Mouse (Mus musculus): ENCODE measurements around the gene Olfr1408. TPM values are rescaled to one million over a fixed set of nuclear protein-coding genes. Genes with fewer than 3 reads are reported as not detected.

The Olfr1408 gene
- polyA plus RNA-seq (2014; fragmentation: Illumina TruSeq; extraction: RNeasy Lipid Tissue Mini Kit (QIAGEN cat#74804); ENCODE audit: low read depth, low replicate concordance): not detected

GRCm38 (mm10) chr1:173137274-173137673 lies at the start of gene Olfr1408:
TSS of gene Olfr1408 (minus strand) at chr1:173137374.

Other genes starting within 250 kb of the Olfr1408 start
- gene Apcs, start 242.3 kb downstream of the Olfr1408 start, polyA plus RNA-seq (2014; fragmentation: Illumina TruSeq; extraction: RNeasy Lipid Tissue Mini Kit (QIAGEN cat#74804); ENCODE audit: low read depth, low replicate concordance): not detected
- not detected for gene Olfr16, start 187.0 kb downstream of the Olfr1408 start, polyA plus RNA-seq (2014; fragmentation: Illumina TruSeq; extraction: RNeasy Lipid Tissue Mini Kit (QIAGEN cat#74804); ENCODE audit: low read depth, low replicate concordance)
- not detected for gene Olfr1406, start 53.3 kb upstream of the Olfr1408 start, polyA plus RNA-seq (2014; fragmentation: Illumina TruSeq; extraction: RNeasy Lipid Tissue Mini Kit (QIAGEN cat#74804); ENCODE audit: low read depth, low replicate concordance)
- not detected for gene Olfr218, start 60.4 kb upstream of the Olfr1408 start, polyA plus RNA-seq (2014; fragmentation: Illumina TruSeq; extraction: RNeasy Lipid Tissue Mini Kit (QIAGEN cat#74804); ENCODE audit: low read depth, low replicate concordance)
- gene Olfr1404, start 75.0 kb upstream of the Olfr1408 start, polyA plus RNA-seq (2014; fragmentation: Illumina TruSeq; extraction: RNeasy Lipid Tissue Mini Kit (QIAGEN cat#74804); ENCODE audit: low read depth, low replicate concordance): not detected
- gene Fcer1a, start 89.8 kb upstream of the Olfr1408 start, polyA plus RNA-seq (2014; fragmentation: Illumina TruSeq; extraction: RNeasy Lipid Tissue Mini Kit (QIAGEN cat#74804); ENCODE audit: low read depth, low replicate concordance): 0.63 TPM
- not detected for gene Olfr418, start 128.6 kb upstream of the Olfr1408 start, polyA plus RNA-seq (2014; fragmentation: Illumina TruSeq; extraction: RNeasy Lipid Tissue Mini Kit (QIAGEN cat#74804); ENCODE audit: low read depth, low replicate concordance)
- gene Mptx2, start 140.4 kb upstream of the Olfr1408 start, polyA plus RNA-seq (2014; fragmentation: Illumina TruSeq; extraction: RNeasy Lipid Tissue Mini Kit (QIAGEN cat#74804); ENCODE audit: low read depth, low replicate concordance): 4.4 TPM
- gene Ackr1, start 196.4 kb upstream of the Olfr1408 start, polyA plus RNA-seq (2014; fragmentation: Illumina TruSeq; extraction: RNeasy Lipid Tissue Mini Kit (QIAGEN cat#74804); ENCODE audit: low read depth, low replicate concordance): 1.9 TPM
- 286 TPM for gene Aim2, start 213.5 kb upstream of the Olfr1408 start, polyA plus RNA-seq (2014; fragmentation: Illumina TruSeq; extraction: RNeasy Lipid Tissue Mini Kit (QIAGEN cat#74804); ENCODE audit: low read depth, low replicate concordance)
- 3.7 TPM for gene Cadm3, start 230.3 kb upstream of the Olfr1408 start, polyA plus RNA-seq (2014; fragmentation: Illumina TruSeq; extraction: RNeasy Lipid Tissue Mini Kit (QIAGEN cat#74804); ENCODE audit: low read depth, low replicate concordance)